ENCODE assay signal across 26 mouse cellular contexts in genomic region chr12:15244966-15245365, GRCm38 (mm10).
"Had no signal": no experiment of that assay in that cellular context is flagged by ENCODE, and none has a peak within 500 bp of the region (broad histone marks: within the 10 kb centered on the region; RNA-seq: fewer than 3 reads in every experiment).

No protein-coding gene starts in this region.

- H3K9me3 ChIP-seq: heart, embryonic 10.5 days; hindbrain, embryonic 10.5 days; hindbrain, embryonic 12.5 days; intestine, embryonic 15.5 days; limb, embryonic 10.5 days; limb, embryonic 12.5 days; liver, embryonic 13.5 days; liver, embryonic 15.5 days had no signal

- H3K4me3 ChIP-seq: gastrocnemius, adult 2 months; heart, embryonic 10.5 days; heart, embryonic 12.5 days; hindbrain, embryonic 10.5 days; hindbrain, embryonic 12.5 days; intestine, embryonic 15.5 days; layer of hippocampus, adult 2 months; left cerebral cortex, adult 2 months; limb, embryonic 10.5 days; limb, embryonic 12.5 days; liver, embryonic 13.5 days; liver, embryonic 15.5 days had no signal

- ATAC-seq: hindbrain, embryonic 16.5 days; inflammation-experienced regulatory T-cells, adult 6 months; intestine, embryonic 15.5 days; intestine, postnatal 0 days had no signal

- H3K36me3 ChIP-seq: heart, embryonic 10.5 days; heart, embryonic 12.5 days; hindbrain, embryonic 10.5 days; hindbrain, embryonic 12.5 days; intestine, embryonic 15.5 days; limb, embryonic 10.5 days; limb, embryonic 12.5 days; liver, embryonic 13.5 days; liver, embryonic 15.5 days had no signal

- H3K27ac ChIP-seq: gastrocnemius, adult 2 months; heart, embryonic 10.5 days; hindbrain, embryonic 10.5 days; hindbrain, embryonic 12.5 days; hindbrain, embryonic 14.5 days; intestine, embryonic 15.5 days; layer of hippocampus, adult 2 months; left cerebral cortex, adult 2 months; limb, embryonic 10.5 days; limb, embryonic 12.5 days; liver, embryonic 13.5 days; liver, embryonic 15.5 days had no signal

- DNase-seq: gastrocnemius, adult 2 months; gastrocnemius, postnatal 10 days; gastrocnemius, postnatal 25 days; heart, adult 18-20 months; heart, postnatal 10 days; heart, postnatal 4 days; kidney, adult 9 months; kidney, postnatal 14 days; kidney, postnatal 4 days; liver; liver, embryonic 13.5 days had no signal

- H3K4me1 ChIP-seq: heart, embryonic 10.5 days; heart, embryonic 12.5 days; hindbrain, embryonic 10.5 days; hindbrain, embryonic 12.5 days; intestine, embryonic 15.5 days; limb, embryonic 10.5 days; limb, embryonic 12.5 days; liver, embryonic 13.5 days; liver, embryonic 15.5 days had no signal

- H3K4me2 ChIP-seq: heart, embryonic 12.5 days; hindbrain, embryonic 12.5 days; hindbrain, embryonic 14.5 days; intestine, embryonic 15.5 days; limb, embryonic 12.5 days; liver, embryonic 11.5 days; liver, embryonic 13.5 days; liver, embryonic 15.5 days had no signal

- H3K27me3 ChIP-seq: heart, embryonic 12.5 days; hindbrain, embryonic 12.5 days; intestine, embryonic 15.5 days; limb, embryonic 12.5 days; liver, embryonic 13.5 days; liver, embryonic 15.5 days had no signal

- H3K9ac ChIP-seq: heart, embryonic 12.5 days; hindbrain, embryonic 12.5 days; hindbrain, embryonic 14.5 days; intestine, embryonic 15.5 days; limb, embryonic 12.5 days; liver, embryonic 13.5 days; liver, embryonic 15.5 days had no signal
